Mouse (Mus musculus): ENCODE measurements at regions not wholly inside any gene's neighbourhood (a gene's known extent, or its start where the extent isn't known, plus 50 kb on each side); places are given as distances from the start of the nearest gene placed in this dataset.
A peak's percentile ranks its signal among the peaks of the same experiment; 100 is the strongest.

GRCm38 (mm10) chr3:49282679-49283078 lies 474.4 kb downstream of the Pcdh18 start:
- no peak for DNase-seq

- DNase-seq = no peak
Observed at GRCm38 (mm10) chr3:49278356-49278755, 478.8 kb downstream of the Pcdh18 start.

GRCm38 (mm10) chr3:49274286-49274923 lies 482.7 kb downstream of the Pcdh18 start:
- no peak for DNase-seq

- DNase-seq = peak; percentile 4
Observed at GRCm38 (mm10) chr3:49266048-49266447, 491.1 kb downstream of the Pcdh18 start.

Data from heart, postnatal 4 days (tissue).